Mouse (Mus musculus) kidney, embryonic 15.5 days (tissue): ENCODE results near the gene Lrg1. TPM values are rescaled to one million over a fixed set of nuclear protein-coding genes. Genes with fewer than 3 reads are reported as not detected.

Source experiments
- ATAC-seq: fragments of 200-750 bp; cut with Nextera tagmentation; replicated peaks from 2 replicates; pipeline ENCODE4 v1.8.0; 2017; ENCODE audit warnings: moderate TSS enrichment; ENCODE audit not compliant: low FRiP score
- H3K27ac ChIP-seq: fragments of 300-500 bp; sonication (generic); 2 replicates; pipeline ENCODE4 v1.5.1; 2015; ENCODE audit warnings: mild to moderate bottlenecking, inconsistent platforms
- H3K27me3 ChIP-seq: fragments of 300-500 bp; sonication (generic); 2 replicates; pipeline ENCODE4 v1.6.1; 2015; ENCODE audit warnings: inconsistent platforms
- H3K36me3 ChIP-seq: fragments of 300-500 bp; sonication (generic); 2 replicates; pipeline ENCODE4 v1.6.1; 2015; ENCODE audit warnings: inconsistent platforms
- H3K4me1 ChIP-seq: fragments of 300-500 bp; sonication (generic); 2 replicates; pipeline ENCODE4 v1.6.1; 2015; ENCODE audit warnings: inconsistent platforms
- H3K4me2 ChIP-seq: fragments of 300-500 bp; sonication (generic); 2 replicates; pipeline ENCODE4 v1.6.1; 2015; ENCODE audit warnings: moderate library complexity, mild to moderate bottlenecking, inconsistent platforms
- H3K4me3 ChIP-seq: fragments of 300-500 bp; sonication (generic); replicated peaks from 2 replicates; pipeline ENCODE4 v1.5.1; 2015; ENCODE audit warnings: mild to moderate bottlenecking, inconsistent platforms
- H3K9ac ChIP-seq: fragments of 300-500 bp; sonication (generic); 2 replicates; pipeline ENCODE4 v1.6.1; 2015; ENCODE audit warnings: mild to moderate bottlenecking, inconsistent platforms
- H3K9me3 ChIP-seq: fragments of 300-500 bp; sonication (generic); replicated peaks from 2 replicates; pipeline ENCODE4 v1.6.1; 2016; ENCODE audit warnings: inconsistent platforms
- WGBS: fragments of 180-500 bp; shearing (Covaris S2); methylation state at CpG from one replicate; pipeline ENCODE4 v1.1.7; 2015; ENCODE audit warnings: mixed read lengths; 5-methylcytosine and 5-hydroxymethylcytosine counted together
- polyA plus RNA-seq: library from polyadenylated mRNA; unstranded; fragments of >200 nt; fragmentation: Nextera tagmentation; extraction: Ambion mirVana; gene quantifications from 2 replicates; pipeline ENCODE4 v1.2.1, GENCODE M21; 2015

Gene Lrg1
- polyA plus RNA-seq, 1 experiment from 2014 or later: 0.53 TPM

- Histone ChIP-seq H3K27ac (no peak overlapping the region), H3K9me3 (no peaks in the 10 kb centered on the region), H3K4me2 (peak overlapping the region; percentile 53), H3K9ac (no peak overlapping the region), H3K4me1 (peaks cover 13% of the 10 kb centered on the region), H3K27me3 (peaks cover 97% of the 10 kb centered on the region), H3K36me3 (no peaks in the 10 kb centered on the region), H3K4me3 (peak overlapping the region; percentile 32)
- ATAC-seq: 0 out of 2 replicates have a peak, but pooled peaks have one; percentile 17
- 1% methylated on average over 30 of the region's 30 CpGs for WGBS
These were observed 27.2 kb upstream of the Lrg1 start for GRCm38 (mm10) chr17:56148790-56149618.

DNA sequence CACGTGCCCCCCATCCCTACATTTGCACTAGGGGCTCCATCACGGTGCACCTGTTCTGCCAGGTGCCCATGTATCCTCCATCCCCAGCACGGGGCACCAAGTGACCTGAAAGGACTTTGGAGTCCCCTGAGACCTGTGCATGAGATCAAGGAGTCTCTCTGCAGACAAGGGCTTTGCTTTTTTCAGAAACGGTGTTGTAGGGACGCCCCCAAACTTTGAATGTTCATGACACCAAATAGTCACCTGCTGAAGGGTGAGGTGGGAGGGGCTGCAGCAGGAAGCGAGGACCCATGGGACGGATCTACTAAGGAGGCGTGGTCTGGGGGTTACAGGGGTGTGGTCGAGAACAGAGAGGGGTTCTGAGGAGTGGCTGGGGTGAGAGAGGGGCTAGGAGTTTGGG lies 26.5 kb upstream of the Lrg1 start:
- H3K27me3 ChIP-seq: peaks cover 98% of the 10 kb centered on the region
- H3K36me3 ChIP-seq: no peaks in the 10 kb centered on the region
- WGBS: 25% methylated on average over 9 of the region's 9 CpGs
- ATAC-seq: no peak
- H3K4me1 ChIP-seq: peaks cover 9% of the 10 kb centered on the region
- no peak overlapping the region for H3K9ac ChIP-seq
- H3K4me3 ChIP-seq: peak overlapping the region; percentile 32
- H3K9me3 ChIP-seq: no peaks in the 10 kb centered on the region
- no peak overlapping the region for H3K27ac ChIP-seq
- peak overlapping the region; percentile 53 for H3K4me2 ChIP-seq

- no peak overlapping the region for H3K27ac ChIP-seq
- peaks cover 98% of the 10 kb centered on the region for H3K27me3 ChIP-seq
- no peak overlapping the region for H3K9ac ChIP-seq
- ATAC-seq: no peak
- no peaks in the 10 kb centered on the region for H3K9me3 ChIP-seq
- H3K4me3 ChIP-seq: no peak overlapping the region
- 53% methylated on average over 12 of the region's 12 CpGs for WGBS
- no peak overlapping the region for H3K4me2 ChIP-seq
- H3K36me3 ChIP-seq: no peaks in the 10 kb centered on the region
- H3K4me1 ChIP-seq: peaks cover 12% of the 10 kb centered on the region
These were observed 25.6 kb upstream of the Lrg1 start for GRCm38 (mm10) chr17:56147420-56147819.

GRCm38 (mm10) chr17:56146131-56146530 lies 24.3 kb upstream of the Lrg1 start:
- H3K9ac ChIP-seq: no peak overlapping the region
- H3K9me3 ChIP-seq: no peaks in the 10 kb centered on the region
- H3K4me1 ChIP-seq: peaks cover 25% of the 10 kb centered on the region
- H3K27ac ChIP-seq: no peak overlapping the region
- H3K4me3 ChIP-seq: no peak overlapping the region
- no peak for ATAC-seq
- no peaks in the 10 kb centered on the region for H3K36me3 ChIP-seq
- no peak overlapping the region for H3K4me2 ChIP-seq
- 19% methylated on average over 9 of the region's 9 CpGs for WGBS
- H3K27me3 ChIP-seq: peaks cover 100% of the 10 kb centered on the region

DNA sequence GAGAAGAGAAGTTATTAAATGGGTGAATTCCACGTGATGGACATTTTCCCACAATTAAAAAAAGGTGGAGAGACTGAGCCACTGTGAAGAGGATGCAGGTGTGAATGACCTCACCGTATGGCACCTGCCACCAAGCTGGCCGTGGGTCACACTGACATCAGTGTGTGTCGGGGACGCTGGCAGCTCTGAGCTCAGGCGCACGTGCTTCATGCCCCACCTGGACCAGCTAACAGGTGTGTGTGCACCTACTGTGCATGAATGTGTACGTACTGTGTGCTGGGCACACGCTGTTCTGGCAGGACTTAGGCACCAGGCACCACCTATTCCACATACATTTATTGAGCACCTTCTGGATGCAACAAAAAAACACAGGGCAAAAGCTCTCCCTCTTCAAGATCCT lies 22.7 kb upstream of the Lrg1 start:
- H3K36me3 ChIP-seq: no peaks in the 10 kb centered on the region
- H3K27me3 ChIP-seq: peaks cover 100% of the 10 kb centered on the region
- no peak overlapping the region for H3K27ac ChIP-seq
- peaks cover 31% of the 10 kb centered on the region for H3K4me1 ChIP-seq
- H3K9ac ChIP-seq: no peak overlapping the region
- H3K9me3 ChIP-seq: no peaks in the 10 kb centered on the region
- H3K4me2 ChIP-seq: no peak overlapping the region
- no peak overlapping the region for H3K4me3 ChIP-seq
- ATAC-seq: no peak
- WGBS: 74% methylated on average over 9 of the region's 9 CpGs

DNA sequence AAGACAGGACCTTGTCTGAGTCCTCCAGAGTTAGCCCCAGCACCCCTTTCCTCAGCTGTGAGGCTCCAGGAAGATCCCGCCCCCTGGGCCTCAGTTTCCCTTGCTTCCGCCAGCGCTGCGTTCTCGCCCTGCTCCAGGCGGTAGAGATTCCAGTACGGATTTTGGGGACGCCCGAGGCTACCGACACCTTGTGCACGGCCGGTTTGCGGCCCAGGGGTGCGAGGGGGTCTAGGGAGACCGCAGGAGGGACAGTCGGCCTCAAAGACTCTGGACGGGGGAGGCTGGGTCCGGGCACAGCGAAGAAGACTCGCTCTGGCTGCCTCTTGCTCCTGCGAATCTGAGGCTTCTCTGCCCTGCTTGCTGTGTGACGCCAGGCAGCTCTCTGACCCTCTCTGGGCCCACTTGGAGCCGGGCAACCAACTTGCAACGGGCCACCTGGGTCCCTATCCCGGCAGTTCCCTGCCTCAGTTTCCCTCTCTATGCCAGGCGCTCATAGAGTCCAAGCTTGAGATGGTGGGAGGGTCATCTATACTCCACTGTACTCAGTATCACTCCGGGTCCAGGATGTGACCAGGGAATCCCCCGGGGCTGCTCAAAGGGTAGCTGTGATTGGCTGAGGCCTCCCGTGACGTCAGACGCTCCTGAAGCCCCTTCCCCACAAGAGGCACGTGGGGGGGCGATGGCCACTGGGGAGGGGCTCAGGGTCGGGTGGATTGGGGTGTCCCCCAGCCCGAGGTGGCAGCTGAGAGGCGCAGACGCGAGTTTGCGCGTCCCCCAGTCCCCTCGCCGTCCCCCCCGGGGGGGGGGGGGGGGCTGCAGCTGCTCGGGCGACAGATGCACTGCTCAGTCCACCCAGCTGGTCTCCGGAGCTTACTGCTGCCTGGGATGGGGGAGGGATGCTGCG lies 20.2 kb upstream of the Lrg1 start:
- ATAC-seq: peak; percentile 16; the same call in 1 of the 2 replicates
- Histone ChIP-seq H3K4me2 (peak overlapping the region; percentile 77), H3K36me3 (no peaks in the 10 kb centered on the region), H3K9ac (peak overlapping the region; percentile 30; the same call in 1 of the 2 replicates), H3K4me1 (peaks cover 44% of the 10 kb centered on the region), H3K4me3 (peak overlapping the region; percentile 42), H3K27me3 (peaks cover 95% of the 10 kb centered on the region), H3K9me3 (no peaks in the 10 kb centered on the region), H3K27ac (no peak overlapping the region)
- 1% methylated on average over 44 of the region's 47 CpGs for WGBS

GRCm38 (mm10) chr17:56139858-56140595 lies 18.2 kb upstream of the Lrg1 start, which contains the start of gene Sema6b:
TSS of gene Sema6b (minus strand) at chr17:56140343.
- peaks cover 79% of the 10 kb centered on the region for H3K27me3 ChIP-seq
- no peaks in the 10 kb centered on the region for H3K36me3 ChIP-seq
- peaks cover 48% of the 10 kb centered on the region for H3K4me1 ChIP-seq
- peak within 1 kb of the TSS; percentile 45; the same call in 1 of the 2 replicates for H3K9ac ChIP-seq
- no peak within 1 kb of the TSS for H3K27ac ChIP-seq
- WGBS: 1% methylated on average over 77 of the region's 79 CpGs
- H3K4me3 ChIP-seq: peak within 1 kb of the TSS; percentile 69
- peak; percentile 22; the same call in 1 of the 2 replicates for ATAC-seq
- no peaks in the 10 kb centered on the region for H3K9me3 ChIP-seq
- peak within 1 kb of the TSS; percentile 100 for H3K4me2 ChIP-seq

GRCm38 (mm10) chr17:56139355-56139754 lies 17.6 kb upstream of the Lrg1 start:
- H3K36me3 ChIP-seq: no peaks in the 10 kb centered on the region
- peaks cover 72% of the 10 kb centered on the region for H3K27me3 ChIP-seq
- no peaks in the 10 kb centered on the region for H3K9me3 ChIP-seq
- peak overlapping the region; percentile 45; the same call in 1 of the 2 replicates for H3K9ac ChIP-seq
- WGBS: 11% methylated on average over 20 of the region's 21 CpGs
- H3K4me2 ChIP-seq: peak overlapping the region; percentile 100
- peak overlapping the region; percentile 69 for H3K4me3 ChIP-seq
- no peak overlapping the region for H3K27ac ChIP-seq
- H3K4me1 ChIP-seq: peaks cover 55% of the 10 kb centered on the region
- ATAC-seq: no peak

DNA sequence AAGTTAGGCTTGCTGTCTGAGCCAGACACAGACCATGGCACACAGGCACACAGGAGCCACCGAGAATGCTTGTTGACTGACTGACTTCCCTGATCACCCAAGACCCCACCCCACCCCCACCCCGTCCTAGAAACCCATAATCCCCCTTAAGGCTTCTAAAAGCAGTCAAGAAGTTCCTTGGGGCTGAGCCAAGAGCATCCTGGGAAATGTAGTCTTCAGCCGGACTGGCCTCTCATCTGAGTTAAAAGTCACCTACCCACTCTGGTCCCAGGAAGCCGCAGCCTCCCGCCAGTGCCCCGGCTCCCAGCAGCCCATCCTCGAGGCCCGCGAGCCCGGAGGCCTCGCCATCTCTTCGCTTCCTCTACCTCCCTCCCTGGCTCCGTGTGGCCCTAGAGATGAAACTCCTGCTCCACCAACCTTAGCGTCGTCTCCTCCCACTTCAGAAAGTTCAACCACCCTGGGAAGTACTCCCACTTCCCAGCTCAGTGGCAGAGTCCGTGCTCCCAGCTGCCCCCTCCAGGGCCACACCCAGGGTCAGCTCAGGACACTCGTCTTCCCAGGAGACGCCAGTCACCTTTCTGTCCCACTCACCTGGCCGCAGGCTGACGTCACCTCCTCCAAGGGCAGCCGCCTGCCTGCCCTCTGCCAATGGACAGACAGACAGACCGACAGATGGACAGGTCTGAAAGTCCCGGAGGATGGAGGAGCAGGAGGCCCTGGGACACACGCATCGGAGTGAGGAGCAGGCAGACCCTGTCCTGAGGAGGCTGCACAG lies 16.2 kb upstream of the Lrg1 start:
- no peaks in the 10 kb centered on the region for H3K9me3 ChIP-seq
- H3K4me2 ChIP-seq: peak overlapping the region; percentile 53
- ATAC-seq: no peak
- WGBS: 14% methylated on average over 25 of the region's 25 CpGs
- peaks cover 59% of the 10 kb centered on the region for H3K27me3 ChIP-seq
- H3K36me3 ChIP-seq: no peaks in the 10 kb centered on the region
- 0 out of 2 replicates have a peak overlapping the region, but pooled peaks have one; percentile 21 for H3K9ac ChIP-seq
- peaks cover 68% of the 10 kb centered on the region for H3K4me1 ChIP-seq
- H3K27ac ChIP-seq: no peak overlapping the region
- H3K4me3 ChIP-seq: peak overlapping the region; percentile 24

GRCm38 (mm10) chr17:56136558-56136957 lies 14.8 kb upstream of the Lrg1 start:
- H3K9ac ChIP-seq: no peak overlapping the region
- no peaks in the 10 kb centered on the region for H3K36me3 ChIP-seq
- no peak for ATAC-seq
- 80% methylated on average over 7 of the region's 7 CpGs for WGBS
- no peaks in the 10 kb centered on the region for H3K9me3 ChIP-seq
- H3K4me2 ChIP-seq: no peak overlapping the region
- H3K27ac ChIP-seq: no peak overlapping the region
- H3K4me1 ChIP-seq: peaks cover 59% of the 10 kb centered on the region
- H3K4me3 ChIP-seq: no peak overlapping the region
- H3K27me3 ChIP-seq: peaks cover 44% of the 10 kb centered on the region
